Mouse (Mus musculus): Measurements from ENCODE around the gene Hells. TPM values are rescaled to one million over a fixed set of nuclear protein-coding genes. Genes with fewer than 3 reads are reported as not detected.

Gene Hells
- total RNA-seq (2021): 1 to 10 TPM; 4.1 to 4.3 TPM
- long read RNA-seq, experiment 1, partial matches to known transcripts: 0 of 2 reads
- long read RNA-seq, experiment 1, other reads (novel, unspliced or antisense): 1 of 2 reads
- long read RNA-seq, experiment 2, full-length matches to known transcripts: 1 of 1 reads
- long read RNA-seq, experiment 2, partial matches to known transcripts: 0 of 1 reads
- long read RNA-seq, experiment 2, other reads (novel, unspliced or antisense): 0 of 1 reads

GRCm38 (mm10) chr19:38930788-38931565, at the start of gene Hells:
Hells (plus strand) TSS chr19:38930915.
- peak; percentile 63 to 84 for DNase-seq (ENCODE audit: low spot score in 2 of 2)
- intact Hi-C loops (cut with DNase I): no loop called here

- intact Hi-C loops (cut with DNase I): loop anchor here (2.0 kb wide), 1 partner anchor 83 kb away; the partner anchor contains the start of gene Noc3l
- peak in 1 of 2 experiments; percentile 28 for DNase-seq (ENCODE audit: low spot score in 2 of 2)
These were observed 29.3 kb upstream of the Hells start for GRCm38 (mm10) chr19:38901146-38902135.

GRCm38 (mm10) chr19:38902501-38902900, 28.2 kb upstream of the Hells start:
- intact Hi-C loops (cut with DNase I): no loop called here
- no peak for DNase-seq (ENCODE audit: low spot score in 2 of 2)

GRCm38 (mm10) chr19:38913786-38914185, 16.9 kb upstream of the Hells start:
- DNase-seq (ENCODE audit: low spot score in 2 of 2): no peak
- intact Hi-C loops (cut with DNase I): loop anchor here (10.0 kb wide), 1 partner anchor 489 kb away; no protein-coding TSS in a partner anchor

GRCm38 (mm10) chr19:38914926-38915325, 15.8 kb upstream of the Hells start:
- no peak for DNase-seq (ENCODE audit: low spot score in 2 of 2)
- intact Hi-C loops (cut with DNase I): loop anchor here (10.0 kb wide), 1 partner anchor 490 kb away; no protein-coding TSS in a partner anchor

GRCm38 (mm10) chr19:38915677-38916076, 15.0 kb upstream of the Hells start:
- intact Hi-C loops (cut with DNase I): loop anchor here (10.0 kb wide), 1 partner anchor 491 kb away; no protein-coding TSS in a partner anchor
- DNase-seq (ENCODE audit: low spot score in 2 of 2): peak; percentile 32 to 63

GRCm38 (mm10) chr19:38928481-38929158, 2.1 kb upstream of the Hells start:
- DNase-seq (ENCODE audit: low spot score in 2 of 2): no peak
- intact Hi-C loops (cut with DNase I): no loop called here

GRCm38 (mm10) chr19:38929471-38930251, 1.1 kb upstream of the Hells start:
- intact Hi-C loops (cut with DNase I): no loop called here
- peak in 1 of 2 experiments; percentile 40 for DNase-seq (ENCODE audit: low spot score in 2 of 2)

- DNase-seq (ENCODE audit: low spot score in 2 of 2): no peak
- intact Hi-C loops (cut with DNase I): no loop called here
These were observed 395 bp upstream of the Hells start for GRCm38 (mm10) chr19:38930252-38930787.

GRCm38 (mm10) chr19:38931566-38931890, 813 bp downstream of the Hells start:
- no peak for DNase-seq (ENCODE audit: low spot score in 2 of 2)
- intact Hi-C loops (cut with DNase I): no loop called here

- DNase-seq (ENCODE audit: low spot score in 2 of 2): no peak
- intact Hi-C loops (cut with DNase I): no loop called here
These were observed 14.0 kb downstream of the Hells start for GRCm38 (mm10) chr19:38944590-38945307.

GRCm38 (mm10) chr19:38970741-38971140, 40.0 kb downstream of the Hells start:
- no peak for DNase-seq (ENCODE audit: low spot score in 2 of 2)
- intact Hi-C loops (cut with DNase I): no loop called here

- DNase-seq (ENCODE audit: low spot score in 2 of 2): no peak
- intact Hi-C loops (cut with DNase I): no loop called here
These were observed 41.9 kb downstream of the Hells start for GRCm38 (mm10) chr19:38972581-38972980.

GRCm38 (mm10) chr19:38973666-38974065, 43.0 kb downstream of the Hells start:
- intact Hi-C loops (cut with DNase I): no loop called here
- DNase-seq (ENCODE audit: low spot score in 2 of 2): no peak

GRCm38 (mm10) chr19:38976269-38976668, 45.6 kb downstream of the Hells start:
- no peak for DNase-seq (ENCODE audit: low spot score in 2 of 2)
- intact Hi-C loops (cut with DNase I): no loop called here

GRCm38 (mm10) chr19:38981966-38982365, 51.3 kb downstream of the Hells start:
- DNase-seq (ENCODE audit: low spot score in 2 of 2): peak; percentile 78 to 83
- intact Hi-C loops (cut with DNase I): loop anchor here (1.0 kb wide), 1 partner anchor 1243 kb away; no protein-coding TSS in a partner anchor

GRCm38 (mm10) chr19:38998248-38998647, 67.5 kb downstream of the Hells start:
- DNase-seq (ENCODE audit: low spot score in 2 of 2): no peak
- intact Hi-C loops (cut with DNase I): no loop called here

All from left cerebral cortex, postnatal 14 days (tissue).